Mouse (Mus musculus): ENCODE measurements at regions not wholly inside any gene's neighbourhood (a gene's known extent, or its start where the extent isn't known, plus 50 kb on each side); places are given as distances from the start of the nearest gene placed in this dataset.

- peak; percentile 74 for DNase-seq
These were observed 180.5 kb upstream of the Ado start for GRCm38 (mm10) chr10:67729271-67729670.

- no peak for DNase-seq
These were observed 178.8 kb upstream of the Ado start for GRCm38 (mm10) chr10:67727580-67727979.

GRCm38 (mm10) chr10:67726796-67727195 is 178.0 kb upstream of the Ado start:
- no peak for DNase-seq

GRCm38 (mm10) chr10:67726351-67726750 is 177.6 kb upstream of the Ado start:
- no peak for DNase-seq

GRCm38 (mm10) chr10:67721787-67722186 is 173.0 kb upstream of the Ado start:
- DNase-seq = peak; percentile 28

- no peak for DNase-seq
These were observed 168.8 kb upstream of the Ado start for GRCm38 (mm10) chr10:67717506-67717905.

- no peak for DNase-seq
These were observed 166.3 kb upstream of the Ado start for GRCm38 (mm10) chr10:67715046-67715445.

GRCm38 (mm10) chr10:67713098-67713497 is 164.3 kb upstream of the Ado start:
- no peak for DNase-seq

- peak; percentile 56 for DNase-seq
These were observed 163.9 kb upstream of the Ado start for GRCm38 (mm10) chr10:67712665-67713064.

- DNase-seq = no peak
These were observed 163.2 kb upstream of the Ado start for GRCm38 (mm10) chr10:67711961-67712360.

- DNase-seq = no peak
These were observed 157.7 kb upstream of the Ado start for GRCm38 (mm10) chr10:67706436-67706835.

- no peak for DNase-seq
These were observed 154.2 kb upstream of the Ado start for GRCm38 (mm10) chr10:67702783-67703455.

GRCm38 (mm10) chr10:67697401-67698195 is 148.8 kb upstream of the Ado start:
- DNase-seq = no peak

- DNase-seq = no peak
These were observed 147.4 kb upstream of the Ado start for GRCm38 (mm10) chr10:67695891-67696853.

GRCm38 (mm10) chr10:67694751-67695150 is 146.0 kb upstream of the Ado start:
- DNase-seq = no peak

GRCm38 (mm10) chr10:67693586-67693985 is 144.8 kb upstream of the Ado start:
- no peak for DNase-seq

- DNase-seq = no peak
These were observed 141.4 kb upstream of the Ado start for GRCm38 (mm10) chr10:67689944-67690670.

- DNase-seq = no peak
These were observed 130.6 kb upstream of the Ado start for GRCm38 (mm10) chr10:67679382-67679781.

- DNase-seq = no peak
These were observed 124.7 kb upstream of the Ado start for GRCm38 (mm10) chr10:67673450-67673849.

GRCm38 (mm10) chr10:67672281-67672680 is 123.5 kb upstream of the Ado start:
- no peak for DNase-seq

- no peak for DNase-seq
These were observed 120.3 kb upstream of the Ado start for GRCm38 (mm10) chr10:67669066-67669465.

GRCm38 (mm10) chr10:67663028-67663427 is 114.3 kb upstream of the Ado start:
- no peak for DNase-seq

All from adrenal gland, postnatal 10 days (tissue).